Mouse (Mus musculus): ENCODE data around the gene Padi6. TPM values are rescaled to one million over a fixed set of nuclear protein-coding genes. Genes with fewer than 3 reads are reported as not detected.

Gene Padi6
- polyA plus RNA-seq, 1 experiment from 2014 or later = not detected

- no peaks in the 10 kb centered on the region for H3K27me3 ChIP-seq (ENCODE audit: control insufficient read depth, insufficient read depth, low read length)
- no peak overlapping the region for H3K27ac ChIP-seq (ENCODE audit: low read length)
- H3K4me1 ChIP-seq (ENCODE audit: control insufficient read depth, insufficient read depth, low read length) = peaks cover 16% of the 10 kb centered on the region
- ATAC-seq (ENCODE audit: insufficient number of reproducible peaks, insufficient read depth, low FRiP score, low read depth) = no peak
- no peak overlapping the region for H3K4me3 ChIP-seq (ENCODE audit: low read depth, low read length)
- H3K9ac ChIP-seq (replicated peaks; ENCODE audit: low read depth, low read length) = no peak overlapping the region
- H3K36me3 ChIP-seq (ENCODE audit: control insufficient read depth, insufficient read depth, low read length) = peaks cover 78% of the 10 kb centered on the region
- H3K4me2 ChIP-seq (replicated peaks; ENCODE audit: low read depth, low read length) = no peak overlapping the region
- H3K9me3 ChIP-seq (ENCODE audit: control insufficient read depth, low read depth, low read length) = no peaks in the 10 kb centered on the region
- WGBS = 84% methylated on average over 10 of the region's 10 CpGs
Observed at GRCm38 (mm10) chr4:140710781-140711180, 31.7 kb downstream of the Padi6 start.

DNA sequence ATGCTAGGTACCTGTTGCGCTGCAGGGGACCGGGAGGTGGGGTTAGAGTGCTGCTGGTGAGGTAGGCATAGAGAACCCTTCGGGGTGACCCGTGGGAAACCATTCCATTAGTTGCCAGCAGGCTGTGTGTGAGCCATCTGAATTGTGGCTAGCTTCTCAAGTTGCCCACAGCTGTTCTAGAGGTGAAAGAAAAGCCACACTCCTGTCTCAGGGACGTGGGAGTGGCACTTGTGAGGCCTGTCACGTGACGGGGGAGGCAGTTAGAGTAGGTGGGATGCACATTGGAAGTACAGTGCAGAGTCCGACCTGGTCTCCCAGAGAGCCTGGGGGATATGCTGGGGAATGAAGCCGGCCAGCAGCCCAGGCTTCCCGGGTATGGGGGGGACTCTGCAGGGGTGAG, 32.8 kb downstream of the Padi6 start:
- H3K4me1 ChIP-seq (ENCODE audit: control insufficient read depth, insufficient read depth, low read length) = peaks cover 19% of the 10 kb centered on the region
- H3K4me2 ChIP-seq (replicated peaks; ENCODE audit: low read depth, low read length) = no peak overlapping the region
- ATAC-seq (ENCODE audit: insufficient number of reproducible peaks, insufficient read depth, low FRiP score, low read depth) = no peak
- no peak overlapping the region for H3K27ac ChIP-seq (ENCODE audit: low read length)
- H3K36me3 ChIP-seq (ENCODE audit: control insufficient read depth, insufficient read depth, low read length) = peaks cover 72% of the 10 kb centered on the region
- H3K9me3 ChIP-seq (ENCODE audit: control insufficient read depth, low read depth, low read length) = no peaks in the 10 kb centered on the region
- H3K27me3 ChIP-seq (ENCODE audit: control insufficient read depth, insufficient read depth, low read length) = no peaks in the 10 kb centered on the region
- no peak overlapping the region for H3K9ac ChIP-seq (replicated peaks; ENCODE audit: low read depth, low read length)
- no peak overlapping the region for H3K4me3 ChIP-seq (ENCODE audit: low read depth, low read length)
- 86% methylated on average over 10 of the region's 10 CpGs for WGBS

GRCm38 (mm10) chr4:140709111-140709510, 33.3 kb downstream of the Padi6 start:
- WGBS = 84% methylated on average over 7 of the region's 7 CpGs
- Histone ChIP-seq H3K9me3 (ENCODE audit: control insufficient read depth, low read depth, low read length) (no peaks in the 10 kb centered on the region), H3K27ac (ENCODE audit: low read length) (no peak overlapping the region), H3K4me3 (ENCODE audit: low read depth, low read length) (no peak overlapping the region), H3K27me3 (ENCODE audit: control insufficient read depth, insufficient read depth, low read length) (no peaks in the 10 kb centered on the region), H3K9ac (replicated peaks; ENCODE audit: low read depth, low read length) (no peak overlapping the region), H3K4me1 (ENCODE audit: control insufficient read depth, insufficient read depth, low read length) (peaks cover 19% of the 10 kb centered on the region), H3K36me3 (ENCODE audit: control insufficient read depth, insufficient read depth, low read length) (peaks cover 67% of the 10 kb centered on the region), H3K4me2 (replicated peaks; ENCODE audit: low read depth, low read length) (no peak overlapping the region)
- ATAC-seq (ENCODE audit: insufficient number of reproducible peaks, insufficient read depth, low FRiP score, low read depth) = no peak

GRCm38 (mm10) chr4:140708297-140708927, 34.0 kb downstream of the Padi6 start:
- ATAC-seq (ENCODE audit: insufficient number of reproducible peaks, insufficient read depth, low FRiP score, low read depth) = peak; percentile 65; the same call in 1 of the 2 replicates
- H3K27ac ChIP-seq (ENCODE audit: low read length) = peak overlapping the region; percentile 41; the same call in 1 of the 2 replicates

DNA sequence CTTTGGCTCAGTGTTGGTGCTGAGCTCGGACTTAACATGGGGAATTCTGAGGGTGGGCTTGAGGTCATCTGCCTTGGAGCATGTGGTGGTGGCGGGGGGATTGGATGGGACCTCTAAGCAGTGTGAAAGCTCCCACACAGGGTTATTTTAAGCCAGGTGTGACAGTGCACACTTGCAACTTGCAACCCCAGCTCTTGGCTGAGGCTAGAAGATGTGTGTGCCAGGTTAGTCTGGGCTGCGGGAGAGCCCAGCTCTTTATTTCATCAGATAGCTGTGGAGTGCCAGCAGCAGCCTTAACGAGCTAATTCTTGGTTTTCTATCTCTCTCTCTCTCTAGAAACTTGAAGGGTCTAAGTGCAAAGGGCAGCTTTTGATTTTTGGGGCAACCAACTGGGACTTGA, 34.8 kb downstream of the Padi6 start:
- H3K36me3 ChIP-seq (ENCODE audit: control insufficient read depth, insufficient read depth, low read length) = peaks cover 56% of the 10 kb centered on the region

More at GRCm38 (mm10) chr4:140708297-140708927, 34.0 kb downstream of the Padi6 start:
- Histone ChIP-seq H3K9ac (replicated peaks; ENCODE audit: low read depth, low read length) (no peak overlapping the region), H3K9me3 (ENCODE audit: control insufficient read depth, low read depth, low read length) (no peaks in the 10 kb centered on the region), H3K4me2 (replicated peaks; ENCODE audit: low read depth, low read length) (0 out of 2 replicates have a peak overlapping the region, but pooled peaks have one; percentile 8), H3K4me3 (ENCODE audit: low read depth, low read length) (no peak overlapping the region), H3K27me3 (ENCODE audit: control insufficient read depth, insufficient read depth, low read length) (no peaks in the 10 kb centered on the region), H3K4me1 (ENCODE audit: control insufficient read depth, insufficient read depth, low read length) (peaks cover 25% of the 10 kb centered on the region), H3K36me3 (ENCODE audit: control insufficient read depth, insufficient read depth, low read length) (peaks cover 64% of the 10 kb centered on the region)
- WGBS = 68% methylated on average over 18 of the region's 18 CpGs

DNA sequence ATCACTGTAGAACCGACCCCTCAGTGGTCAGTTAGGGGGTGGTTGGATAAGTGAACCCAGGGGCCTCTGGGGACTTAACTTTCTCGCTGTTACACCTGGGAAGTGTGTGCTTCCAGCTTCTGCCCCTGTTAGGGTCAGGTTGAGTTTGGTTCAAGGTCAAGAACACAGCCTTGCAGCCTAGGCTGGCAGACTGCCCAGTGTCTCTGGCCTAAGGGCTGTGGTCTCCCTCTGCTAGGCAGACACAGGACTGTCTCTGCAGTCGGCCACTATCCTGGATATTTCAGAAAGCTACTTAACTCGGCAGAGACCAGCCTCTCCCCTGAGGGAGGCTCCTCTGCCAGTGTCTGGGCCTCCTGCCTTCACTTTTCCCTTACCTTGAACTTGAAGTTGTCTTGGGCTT, 38.3 kb downstream of the Padi6 start:
- peaks cover 25% of the 10 kb centered on the region for H3K36me3 ChIP-seq (ENCODE audit: control insufficient read depth, insufficient read depth, low read length)
- peak overlapping the region; percentile 78 for H3K4me2 ChIP-seq (replicated peaks; ENCODE audit: low read depth, low read length)
- peaks cover 31% of the 10 kb centered on the region for H3K4me1 ChIP-seq (ENCODE audit: control insufficient read depth, insufficient read depth, low read length)
- H3K9me3 ChIP-seq (ENCODE audit: control insufficient read depth, low read depth, low read length) = no peaks in the 10 kb centered on the region
- H3K4me3 ChIP-seq (ENCODE audit: low read depth, low read length) = 0 out of 2 replicates have a peak overlapping the region, but pooled peaks have one; percentile 81
- no peak overlapping the region for H3K27ac ChIP-seq (ENCODE audit: low read length)
- no peaks in the 10 kb centered on the region for H3K27me3 ChIP-seq (ENCODE audit: control insufficient read depth, insufficient read depth, low read length)
- 38% methylated on average over 4 of the region's 4 CpGs for WGBS
- ATAC-seq (ENCODE audit: insufficient number of reproducible peaks, insufficient read depth, low FRiP score, low read depth) = no peak
- peak overlapping the region; percentile 94 for H3K9ac ChIP-seq (replicated peaks; ENCODE audit: low read depth, low read length)

More for the DNA sequence above, 34.8 kb downstream of the Padi6 start:
- Histone ChIP-seq H3K27me3 (ENCODE audit: control insufficient read depth, insufficient read depth, low read length) (no peaks in the 10 kb centered on the region), H3K4me2 (replicated peaks; ENCODE audit: low read depth, low read length) (no peak overlapping the region), H3K9ac (replicated peaks; ENCODE audit: low read depth, low read length) (no peak overlapping the region), H3K4me1 (ENCODE audit: control insufficient read depth, insufficient read depth, low read length) (peaks cover 25% of the 10 kb centered on the region), H3K9me3 (ENCODE audit: control insufficient read depth, low read depth, low read length) (no peaks in the 10 kb centered on the region), H3K27ac (ENCODE audit: low read length) (peak overlapping the region; percentile 41; the same call in 1 of the 2 replicates), H3K4me3 (ENCODE audit: low read depth, low read length) (no peak overlapping the region)
- 76% methylated on average over 4 of the region's 4 CpGs for WGBS
- no peak for ATAC-seq (ENCODE audit: insufficient number of reproducible peaks, insufficient read depth, low FRiP score, low read depth)

DNA sequence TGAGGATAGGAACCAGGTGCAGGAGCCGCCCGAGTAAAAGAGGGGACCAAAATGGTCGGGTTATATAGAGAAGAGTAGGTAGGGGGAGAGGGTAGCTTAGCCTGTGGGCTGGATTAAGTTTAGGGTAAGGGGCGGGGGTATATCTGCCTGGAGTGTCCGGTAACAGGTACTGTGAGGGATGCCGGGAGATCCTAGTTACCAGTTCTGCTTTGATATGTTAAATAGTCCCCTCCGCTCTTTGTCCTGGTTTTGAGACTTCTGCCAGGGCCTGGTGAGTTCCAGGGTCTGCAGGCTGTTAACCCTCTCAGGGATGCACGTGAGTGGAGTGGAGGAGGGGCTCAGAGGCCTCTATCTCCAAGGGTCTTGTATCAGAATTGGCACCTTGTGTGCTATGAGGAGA, 38.8 kb downstream of the Padi6 start:
- Histone ChIP-seq H3K9ac (replicated peaks; ENCODE audit: low read depth, low read length) (peak overlapping the region; percentile 94), H3K9me3 (ENCODE audit: control insufficient read depth, low read depth, low read length) (no peaks in the 10 kb centered on the region), H3K36me3 (ENCODE audit: control insufficient read depth, insufficient read depth, low read length) (peaks cover 19% of the 10 kb centered on the region), H3K4me2 (replicated peaks; ENCODE audit: low read depth, low read length) (peak overlapping the region; percentile 78), H3K27me3 (ENCODE audit: control insufficient read depth, insufficient read depth, low read length) (0 out of 2 replicates have a peak, but pooled peaks cover 3% of the 10 kb centered on the region), H3K27ac (ENCODE audit: low read length) (no peak overlapping the region), H3K4me1 (ENCODE audit: control insufficient read depth, insufficient read depth, low read length) (peaks cover 32% of the 10 kb centered on the region), H3K4me3 (ENCODE audit: low read depth, low read length) (peak overlapping the region; percentile 81)
- no peak for ATAC-seq (ENCODE audit: insufficient number of reproducible peaks, insufficient read depth, low FRiP score, low read depth)
- 9% methylated on average over 8 of the region's 8 CpGs for WGBS

DNA sequence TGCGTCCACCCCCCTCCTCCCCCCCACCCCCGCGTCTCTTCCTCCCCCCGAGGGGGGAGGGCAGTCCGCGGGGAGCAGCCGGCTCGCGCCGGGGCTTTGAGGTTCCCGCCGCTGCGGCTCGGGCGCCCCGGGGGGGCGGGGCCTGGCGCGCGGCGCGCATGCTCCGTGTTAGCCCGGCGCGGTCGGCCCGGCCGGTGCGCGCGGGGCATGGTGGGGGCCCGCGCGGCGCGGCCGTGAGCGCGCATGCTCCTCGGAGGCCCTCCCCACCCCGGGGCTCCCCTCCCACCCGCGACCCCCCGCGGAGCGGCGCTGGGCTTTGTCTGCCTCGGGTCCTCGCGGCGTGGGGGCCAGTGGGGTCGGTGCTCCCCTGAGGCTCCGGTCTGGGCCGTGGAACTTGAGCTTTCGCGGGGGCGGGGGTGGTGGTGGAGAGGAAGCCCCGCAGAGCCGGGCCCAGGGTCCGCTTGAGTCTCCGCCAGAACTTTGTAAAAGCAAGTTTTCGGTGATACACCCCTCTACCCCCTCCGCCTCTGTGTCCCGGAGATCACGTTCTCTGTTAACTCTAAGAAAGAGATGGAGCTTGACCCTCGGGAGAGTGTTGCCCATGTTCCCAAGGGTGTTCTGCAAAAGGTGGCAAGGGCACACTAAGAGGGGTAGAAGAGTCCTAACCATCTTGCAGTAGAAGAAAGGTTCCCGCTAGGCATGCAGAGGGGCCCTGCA, 39.7 kb downstream of the Padi6 start:
- no peaks in the 10 kb centered on the region for H3K9me3 ChIP-seq (ENCODE audit: control insufficient read depth, low read depth, low read length)
- peaks cover 29% of the 10 kb centered on the region for H3K4me1 ChIP-seq (ENCODE audit: control insufficient read depth, insufficient read depth, low read length)
- 2% methylated on average over 36 of the region's 68 CpGs for WGBS
- 0 out of 2 replicates have a peak, but pooled peaks cover 3% of the 10 kb centered on the region for H3K27me3 ChIP-seq (ENCODE audit: control insufficient read depth, insufficient read depth, low read length)
- ATAC-seq (ENCODE audit: insufficient number of reproducible peaks, insufficient read depth, low FRiP score, low read depth) = peak; percentile 81
- H3K4me3 ChIP-seq (ENCODE audit: low read depth, low read length) = peak overlapping the region; percentile 81
- H3K4me2 ChIP-seq (replicated peaks; ENCODE audit: low read depth, low read length) = peak overlapping the region; percentile 78
- H3K36me3 ChIP-seq (ENCODE audit: control insufficient read depth, insufficient read depth, low read length) = peaks cover 14% of the 10 kb centered on the region
- H3K27ac ChIP-seq (ENCODE audit: low read length) = peak overlapping the region; percentile 98
- peak overlapping the region; percentile 94 for H3K9ac ChIP-seq (replicated peaks; ENCODE audit: low read depth, low read length)
